Mouse (Mus musculus) spleen, adult 2 months (tissue): ENCODE measurements at regions not wholly inside any gene's neighbourhood (a gene's known extent, or its start where the extent isn't known, plus 50 kb on each side); places are given as distances from the start of the nearest gene placed in this dataset.

Experiments used
- CTCF ChIP-seq: fragments of 200-500 bp; IDR thresholded peaks from 2 replicates; pipeline ENCODE4 v1.5.1; 2011; ENCODE audit warnings: mild to moderate bottlenecking, inconsistent platforms; ENCODE audit not compliant: insufficient read depth, insufficient read length, insufficient replicate concordance; ENCODE audit errors: extremely low read depth
- POLR2A ChIP-seq: fragments of 200-500 bp; IDR thresholded peaks from 2 replicates; pipeline ENCODE4 v1.6.1; 2011; ENCODE audit warnings: low read depth, low read length, inconsistent platforms

DNA sequence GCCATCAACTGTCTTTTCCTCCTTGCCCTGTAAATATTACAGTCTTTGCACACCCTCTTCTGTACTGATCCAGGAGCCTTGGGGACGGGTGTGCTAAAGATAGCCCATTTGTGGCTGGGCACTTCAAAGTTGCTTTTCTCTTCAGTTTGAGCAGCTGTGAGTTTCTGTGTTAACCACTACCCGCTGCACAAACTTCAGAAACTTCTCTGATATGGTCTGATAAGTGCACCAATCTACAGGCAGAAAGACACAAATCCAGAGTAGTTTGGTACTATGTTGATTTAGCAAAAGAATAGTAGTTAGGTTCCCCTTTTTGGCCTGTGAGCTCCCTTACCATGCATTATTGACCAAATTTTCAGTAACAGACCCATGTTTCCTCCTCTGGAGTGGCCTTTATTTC, 108.6 kb upstream of the Tprg start:
- no peak for TF ChIP-seq POLR2A
- no peak for TF ChIP-seq CTCF
